Mouse (Mus musculus) stomach, embryonic 14.5 days (tissue): ENCODE results near the gene Mettl11b. TPM values are rescaled to one million over a fixed set of nuclear protein-coding genes. Genes with fewer than 3 reads are reported as not detected.
"Not testable (repeated sequence)": the region's sequence is repeated elsewhere in the genome, so short reads cannot be mapped to it uniquely, and the experiment has no call there.

Experiments
- ATAC-seq: fragments of 200-750 bp; cut with Nextera tagmentation; 2 replicates; pipeline ENCODE4 v1.8.0; 2017; ENCODE audit warnings: low read depth, moderate TSS enrichment; ENCODE audit not compliant: insufficient number of reproducible peaks, insufficient read depth, low FRiP score
- H3K27ac ChIP-seq: fragments of 300-500 bp; sonication (generic); 2 replicates; pipeline ENCODE4 v1.5.1; 2014; ENCODE audit warnings: mild to moderate bottlenecking, low read length, moderate library complexity, mixed read lengths
- H3K27me3 ChIP-seq: fragments of 300-500 bp; sonication (generic); 2 replicates; pipeline ENCODE4 v1.6.1; 2014; ENCODE audit warnings: low read length, control low read depth, mixed read lengths; ENCODE audit not compliant: control insufficient read depth, insufficient read depth
- H3K36me3 ChIP-seq: fragments of 300-500 bp; sonication (generic); 2 replicates; pipeline ENCODE4 v1.6.1; 2014; ENCODE audit warnings: mild to moderate bottlenecking, control low read depth, low read length, moderate library complexity, mixed read lengths; ENCODE audit not compliant: control insufficient read depth, insufficient read depth
- H3K4me1 ChIP-seq: fragments of 300-500 bp; sonication (generic); 2 replicates; pipeline ENCODE4 v1.6.1; 2014; ENCODE audit warnings: low read length, control low read depth, mixed read lengths; ENCODE audit not compliant: control insufficient read depth, insufficient read depth
- H3K4me2 ChIP-seq: fragments of 300-500 bp; sonication (generic); replicated peaks from 2 replicates; pipeline ENCODE4 v1.6.1; 2014; ENCODE audit warnings: low read depth, low read length, control low read depth
- H3K4me3 ChIP-seq: fragments of 300-500 bp; sonication (generic); 2 replicates; pipeline ENCODE4 v1.5.1; 2014; ENCODE audit warnings: low read depth, low read length, control low read depth
- H3K9ac ChIP-seq: fragments of 300-500 bp; sonication (generic); replicated peaks from 2 replicates; pipeline ENCODE4 v1.6.1; 2014; ENCODE audit warnings: low read depth, mild to moderate bottlenecking, control low read depth, low read length, moderate library complexity, mixed read lengths
- H3K9me3 ChIP-seq: fragments of 300-500 bp; sonication (generic); 2 replicates; pipeline ENCODE4 v1.6.1; 2016; ENCODE audit warnings: low read depth, low read length, control low read depth; ENCODE audit not compliant: control insufficient read depth
- WGBS: fragments of 180-500 bp; shearing (Covaris S2); extraction: QIAGEN DNeasy Blood & Tissue Kit; methylation state at CpG from one replicate; pipeline ENCODE4 v1.1.7; 2014; 5-methylcytosine and 5-hydroxymethylcytosine counted together
- polyA plus RNA-seq: library from polyadenylated mRNA; unstranded; fragments of >200 nt; fragmentation: Nextera tagmentation; extraction: Ambion mirVana; gene quantifications from 2 replicates; pipeline ENCODE4 v1.2.1, GENCODE M21; 2014

The Mettl11b gene
- polyA plus RNA-seq = not detected in 2 replicates

- ATAC-seq = no peak
- Histone ChIP-seq H3K27me3 (no peaks in the 10 kb centered on the region), H3K4me3 (no peak within 1 kb of the TSS), H3K4me2 (no peak within 1 kb of the TSS), H3K9me3 (no peaks in the 10 kb centered on the region), H3K9ac (no peak within 1 kb of the TSS), H3K27ac (no peak within 1 kb of the TSS), H3K36me3 (no peaks in the 10 kb centered on the region), H3K4me1 (no peaks in the 10 kb centered on the region)
- WGBS = 62% methylated on average over 9 of the region's 9 CpGs
Observed at GRCm38 (mm10) chr1:163725106-163725759, at the start of gene Mettl11b. TSS of gene Mettl11b (minus strand) at chr1:163725232.

- Histone ChIP-seq H3K27ac (no peak overlapping the region), H3K4me1 (no peaks in the 10 kb centered on the region), H3K9me3 (no peaks in the 10 kb centered on the region), H3K4me3 (no peak overlapping the region), H3K4me2 (no peak overlapping the region), H3K27me3 (no peaks in the 10 kb centered on the region), H3K9ac (no peak overlapping the region), H3K36me3 (no peaks in the 10 kb centered on the region)
- ATAC-seq = no peak
- WGBS = 71% methylated on average over 10 of the region's 10 CpGs
Observed at GRCm38 (mm10) chr1:163757462-163758207, 32.6 kb upstream of the Mettl11b start.

GRCm38 (mm10) chr1:163751360-163751992, 26.4 kb upstream of the Mettl11b start:
- no peak overlapping the region for H3K27ac ChIP-seq
- H3K9ac ChIP-seq = no peak overlapping the region
- ATAC-seq = no peak
- no peaks in the 10 kb centered on the region for H3K9me3 ChIP-seq
- no peaks in the 10 kb centered on the region for H3K4me1 ChIP-seq
- no peaks in the 10 kb centered on the region for H3K36me3 ChIP-seq
- 68% methylated on average over 4 of the region's 4 CpGs for WGBS
- H3K4me3 ChIP-seq = no peak overlapping the region
- no peak overlapping the region for H3K4me2 ChIP-seq
- no peaks in the 10 kb centered on the region for H3K27me3 ChIP-seq

- no peaks in the 10 kb centered on the region for H3K36me3 ChIP-seq
- 50% methylated on average over 1 of the region's 1 CpGs for WGBS
- no peaks in the 10 kb centered on the region for H3K4me1 ChIP-seq
- H3K27ac ChIP-seq = no peak overlapping the region
- no peak overlapping the region for H3K4me2 ChIP-seq
- no peak for ATAC-seq
- H3K9me3 ChIP-seq = no peaks in the 10 kb centered on the region
- no peak overlapping the region for H3K9ac ChIP-seq
- H3K27me3 ChIP-seq = no peaks in the 10 kb centered on the region
- no peak overlapping the region for H3K4me3 ChIP-seq
Observed at GRCm38 (mm10) chr1:163737239-163737533, 12.2 kb upstream of the Mettl11b start.

GRCm38 (mm10) chr1:163736441-163737238, 11.6 kb upstream of the Mettl11b start:
- H3K9me3 ChIP-seq = no peaks in the 10 kb centered on the region
- H3K27me3 ChIP-seq = no peaks in the 10 kb centered on the region
- H3K4me1 ChIP-seq = no peaks in the 10 kb centered on the region
- no peaks in the 10 kb centered on the region for H3K36me3 ChIP-seq
- no peak overlapping the region for H3K4me2 ChIP-seq
- H3K27ac ChIP-seq = no peak overlapping the region
- no peak overlapping the region for H3K4me3 ChIP-seq
- no peak for ATAC-seq
- WGBS = 77% methylated on average over 10 of the region's 10 CpGs
- H3K9ac ChIP-seq = no peak overlapping the region

- not testable (repeated sequence) for H3K36me3 ChIP-seq, H3K27ac ChIP-seq, H3K4me2 ChIP-seq, H3K4me1 ChIP-seq, H3K27me3 ChIP-seq, H3K9ac ChIP-seq, H3K4me3 ChIP-seq, ATAC-seq, H3K9me3 ChIP-seq
- WGBS = 91% methylated on average over 10 of the region's 10 CpGs
Observed at GRCm38 (mm10) chr1:163731166-163731565, 6.1 kb upstream of the Mettl11b start.

- Histone ChIP-seq H3K27me3 (no peaks in the 10 kb centered on the region), H3K36me3 (no peaks in the 10 kb centered on the region), H3K4me3 (no peak overlapping the region), H3K9ac (no peak overlapping the region), H3K27ac (no peak overlapping the region), H3K4me1 (no peaks in the 10 kb centered on the region), H3K9me3 (no peaks in the 10 kb centered on the region), H3K4me2 (no peak overlapping the region)
- 36% methylated on average over 1 of the region's 1 CpGs for WGBS
- no peak for ATAC-seq
Observed at GRCm38 (mm10) chr1:163723913-163724312, 1.1 kb downstream of the Mettl11b start.

GRCm38 (mm10) chr1:163708618-163709017, 16.4 kb downstream of the Mettl11b start:
- 20% methylated on average over 2 of the region's 2 CpGs for WGBS
- ATAC-seq = no peak
- no peak overlapping the region for H3K4me2 ChIP-seq
- H3K9me3 ChIP-seq = no peaks in the 10 kb centered on the region
- H3K4me3 ChIP-seq = no peak overlapping the region
- H3K9ac ChIP-seq = no peak overlapping the region
- H3K27ac ChIP-seq = no peak overlapping the region
- H3K27me3 ChIP-seq = no peaks in the 10 kb centered on the region
- H3K4me1 ChIP-seq = no peaks in the 10 kb centered on the region
- H3K36me3 ChIP-seq = no peaks in the 10 kb centered on the region
